Mouse (Mus musculus): ENCODE data around the gene Myo3b. TPM values are rescaled to one million over a fixed set of nuclear protein-coding genes. Genes with fewer than 3 reads are reported as not detected.

Myo3b gene
- polyA plus RNA-seq, 1 experiment from 2014 or later, result not detected

DNA sequence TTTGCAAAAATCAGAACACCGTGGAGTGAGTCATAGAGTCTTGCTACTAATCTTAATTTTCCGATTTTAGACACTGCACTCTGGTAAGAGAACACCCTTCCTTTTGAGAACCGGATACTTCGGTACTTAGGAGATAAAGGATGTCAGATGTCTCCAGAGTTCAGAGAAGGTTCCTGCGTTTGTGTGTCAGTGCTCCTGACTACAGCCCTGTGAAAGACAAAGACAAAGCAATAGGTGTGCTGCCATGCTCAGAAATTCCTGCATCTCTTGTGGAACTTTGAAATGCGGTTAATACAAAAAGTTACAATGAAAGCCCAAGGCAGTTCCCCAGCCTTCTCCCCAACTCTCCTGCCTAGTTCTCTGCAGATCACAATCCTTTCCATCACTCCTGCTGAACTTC lies 300.6 kb downstream of the Myo3b start:
- Histone ChIP-seq H3K4me1 (peaks cover 11% of the 10 kb centered on the region), H3K27ac (no peak overlapping the region), H3K4me3 (no peak overlapping the region), H3K27me3 (ENCODE audit: low read depth, poor library complexity, severe bottlenecking) (no peaks in the 10 kb centered on the region), H3K36me3 (no peaks in the 10 kb centered on the region), H3K9me3 (replicated peaks) (no peaks in the 10 kb centered on the region)
- DNase-seq (ENCODE audit: low spot score), result no peak
- 84% methylated on average over 6 of the region's 6 CpGs for WGBS

- no peak overlapping the region for H3K4me3 ChIP-seq
- 93% methylated on average over 8 of the region's 8 CpGs for WGBS
- no peak for DNase-seq (ENCODE audit: low spot score)
- no peaks in the 10 kb centered on the region for H3K27me3 ChIP-seq (ENCODE audit: low read depth, poor library complexity, severe bottlenecking)
- peaks cover 11% of the 10 kb centered on the region for H3K4me1 ChIP-seq
- no peaks in the 10 kb centered on the region for H3K36me3 ChIP-seq
- no peak overlapping the region for H3K27ac ChIP-seq
- H3K9me3 ChIP-seq (replicated peaks), result no peaks in the 10 kb centered on the region
Observed at GRCm38 (mm10) chr2:70340224-70340623, 301.3 kb downstream of the Myo3b start.

DNA sequence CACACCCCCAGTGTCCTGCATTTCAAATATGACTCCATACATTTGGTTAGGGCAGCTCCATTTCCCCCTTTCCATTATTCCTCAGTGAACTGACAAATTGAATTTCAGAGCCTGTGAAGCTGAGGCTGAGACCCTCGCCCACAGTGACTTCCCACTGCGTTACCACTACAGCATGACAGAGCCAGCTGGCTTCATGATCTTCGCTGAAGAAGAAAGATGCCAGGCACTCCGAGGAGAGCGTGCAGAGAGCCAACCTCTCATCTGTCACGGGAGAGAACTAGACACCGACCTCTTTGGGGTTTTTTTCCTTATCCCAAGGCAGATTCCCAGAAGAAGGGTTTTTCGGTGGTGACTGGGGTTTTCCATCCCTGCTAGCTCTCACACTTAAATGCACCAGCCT lies 306.2 kb downstream of the Myo3b start:
- no peaks in the 10 kb centered on the region for H3K36me3 ChIP-seq
- no peak for DNase-seq (ENCODE audit: low spot score)
- no peaks in the 10 kb centered on the region for H3K27me3 ChIP-seq (ENCODE audit: low read depth, poor library complexity, severe bottlenecking)
- no peak overlapping the region for H3K4me3 ChIP-seq
- no peak overlapping the region for H3K27ac ChIP-seq
- no peaks in the 10 kb centered on the region for H3K9me3 ChIP-seq (replicated peaks)
- WGBS, result 80% methylated on average over 8 of the region's 8 CpGs
- H3K4me1 ChIP-seq, result no peaks in the 10 kb centered on the region

DNA sequence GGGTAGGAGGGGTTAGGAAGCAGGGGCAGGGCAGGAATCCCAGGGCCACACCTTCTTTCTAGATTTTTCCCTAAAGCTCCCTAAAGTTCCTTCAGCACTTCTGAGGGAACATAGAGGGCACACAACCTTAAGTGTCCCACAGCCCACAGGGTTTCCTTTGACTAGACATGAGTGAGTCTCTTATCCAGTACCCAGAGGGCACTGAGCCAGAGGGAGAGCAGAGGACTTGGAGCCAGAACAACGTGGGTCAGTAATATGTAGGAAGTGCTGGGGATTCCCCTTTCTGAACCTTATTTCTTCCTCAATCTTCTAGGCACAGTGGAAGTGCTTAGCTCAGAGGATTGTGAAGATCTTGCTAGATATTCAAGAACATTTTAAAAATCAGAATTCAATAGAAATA lies 308.6 kb downstream of the Myo3b start:
- 47% methylated on average over 1 of the region's 1 CpGs for WGBS
- Histone ChIP-seq H3K36me3 (no peaks in the 10 kb centered on the region), H3K9me3 (replicated peaks) (no peaks in the 10 kb centered on the region), H3K27ac (no peak overlapping the region), H3K27me3 (ENCODE audit: low read depth, poor library complexity, severe bottlenecking) (no peaks in the 10 kb centered on the region), H3K4me1 (no peaks in the 10 kb centered on the region), H3K4me3 (no peak overlapping the region)
- no peak for DNase-seq (ENCODE audit: low spot score)

GRCm38 (mm10) chr2:70348793-70349553 lies 310.0 kb downstream of the Myo3b start:
- Histone ChIP-seq H3K36me3 (no peaks in the 10 kb centered on the region), H3K27me3 (ENCODE audit: low read depth, poor library complexity, severe bottlenecking) (no peaks in the 10 kb centered on the region), H3K4me1 (no peaks in the 10 kb centered on the region), H3K27ac (no peak overlapping the region), H3K9me3 (replicated peaks) (no peaks in the 10 kb centered on the region), H3K4me3 (no peak overlapping the region)
- DNase-seq (ENCODE audit: low spot score), result no peak
- 70% methylated on average over 11 of the region's 11 CpGs for WGBS

DNA sequence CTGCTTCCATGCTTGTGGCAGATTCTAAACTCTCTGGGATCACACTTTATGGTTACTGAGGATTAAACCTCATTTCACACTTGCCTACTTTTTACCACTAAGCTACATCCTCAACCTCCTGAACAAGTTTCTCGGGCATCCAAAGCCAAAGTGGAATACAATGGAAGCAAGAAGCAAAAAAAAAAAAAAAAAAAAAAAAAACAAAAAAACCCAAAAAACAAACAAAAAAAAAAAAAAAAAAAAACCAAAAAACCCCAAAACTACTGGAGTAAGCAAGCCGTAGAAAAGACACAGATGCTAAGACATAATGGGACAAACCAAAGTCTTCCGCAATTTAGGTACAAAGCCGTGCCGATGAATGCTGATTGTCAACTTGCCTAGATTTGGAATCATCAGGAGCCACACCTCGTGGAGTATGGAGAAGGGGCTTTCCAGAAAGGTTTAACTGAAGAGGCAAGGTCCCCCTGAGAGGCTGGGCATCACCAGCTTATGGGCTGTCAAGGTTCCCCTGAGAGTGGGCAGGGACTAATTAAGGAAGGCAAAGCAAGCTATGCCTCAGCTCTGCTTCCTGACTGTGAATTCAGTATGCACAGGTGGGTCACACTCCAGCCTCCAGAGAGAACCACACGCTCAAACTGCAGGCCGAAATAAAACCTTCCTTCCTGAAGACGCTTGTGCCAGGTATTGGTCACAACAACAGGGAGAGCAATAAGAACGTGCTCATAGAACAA lies 313.7 kb downstream of the Myo3b start:
- WGBS, result 83% methylated on average over 10 of the region's 10 CpGs
- no peak for DNase-seq (ENCODE audit: low spot score)
- no peaks in the 10 kb centered on the region for H3K36me3 ChIP-seq

GRCm38 (mm10) chr2:70354056-70354455 lies 315.1 kb downstream of the Myo3b start:
- no peak overlapping the region for H3K4me3 ChIP-seq
- H3K27ac ChIP-seq, result no peak overlapping the region
- H3K36me3 ChIP-seq, result no peaks in the 10 kb centered on the region
- H3K27me3 ChIP-seq (ENCODE audit: low read depth, poor library complexity, severe bottlenecking), result no peaks in the 10 kb centered on the region
- DNase-seq (ENCODE audit: low spot score), result no peak
- H3K4me1 ChIP-seq, result no peaks in the 10 kb centered on the region
- no peaks in the 10 kb centered on the region for H3K9me3 ChIP-seq (replicated peaks)
- 91% methylated on average over 4 of the region's 4 CpGs for WGBS

More for the DNA sequence above, 313.7 kb downstream of the Myo3b start:
- H3K27me3 ChIP-seq (ENCODE audit: low read depth, poor library complexity, severe bottlenecking), result no peaks in the 10 kb centered on the region
- H3K4me3 ChIP-seq, result no peak overlapping the region
- no peaks in the 10 kb centered on the region for H3K4me1 ChIP-seq
- H3K9me3 ChIP-seq (replicated peaks), result no peaks in the 10 kb centered on the region
- H3K27ac ChIP-seq, result no peak overlapping the region

DNA sequence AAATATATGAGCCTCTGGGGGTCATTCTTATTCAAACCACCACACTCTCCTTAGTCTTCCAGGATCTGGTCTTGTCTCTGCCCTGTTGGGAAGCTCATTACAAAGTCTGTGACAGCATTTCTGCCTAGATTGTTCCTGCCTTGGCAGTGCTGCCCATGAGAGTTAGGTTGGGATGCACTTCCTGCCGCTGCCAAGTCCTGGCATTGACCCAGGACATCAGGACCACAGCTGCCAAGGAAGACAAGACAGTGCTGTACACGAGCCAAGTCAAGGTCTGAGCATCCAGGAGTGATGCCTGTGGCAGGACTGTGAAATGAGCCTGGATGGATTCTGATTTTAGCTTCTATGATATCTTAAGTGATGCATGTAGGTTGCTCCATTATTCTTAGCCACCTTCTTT lies 316.1 kb downstream of the Myo3b start:
- H3K27me3 ChIP-seq (ENCODE audit: low read depth, poor library complexity, severe bottlenecking), result no peaks in the 10 kb centered on the region
- WGBS, result 96% methylated on average over 2 of the region's 2 CpGs
- DNase-seq (ENCODE audit: low spot score), result no peak
- no peak overlapping the region for H3K4me3 ChIP-seq
- H3K9me3 ChIP-seq (replicated peaks), result no peaks in the 10 kb centered on the region
- no peaks in the 10 kb centered on the region for H3K4me1 ChIP-seq
- H3K27ac ChIP-seq, result no peak overlapping the region
- no peaks in the 10 kb centered on the region for H3K36me3 ChIP-seq

GRCm38 (mm10) chr2:70369421-70369820 lies 330.5 kb downstream of the Myo3b start:
- no peak overlapping the region for H3K4me3 ChIP-seq
- H3K27me3 ChIP-seq (ENCODE audit: low read depth, poor library complexity, severe bottlenecking), result no peaks in the 10 kb centered on the region
- WGBS, result 86% methylated on average over 6 of the region's 6 CpGs
- no peak overlapping the region for H3K27ac ChIP-seq
- no peak for DNase-seq (ENCODE audit: low spot score)
- H3K36me3 ChIP-seq, result no peaks in the 10 kb centered on the region
- no peaks in the 10 kb centered on the region for H3K9me3 ChIP-seq (replicated peaks)
- H3K4me1 ChIP-seq, result peaks cover 8% of the 10 kb centered on the region; the same call in 1 of the 2 replicates

GRCm38 (mm10) chr2:70379341-70379740 lies 340.4 kb downstream of the Myo3b start:
- Histone ChIP-seq H3K36me3 (no peaks in the 10 kb centered on the region), H3K4me1 (peaks cover 5% of the 10 kb centered on the region; the same call in 1 of the 2 replicates), H3K4me3 (no peak overlapping the region), H3K27me3 (ENCODE audit: low read depth, poor library complexity, severe bottlenecking) (no peaks in the 10 kb centered on the region), H3K9me3 (replicated peaks) (no peaks in the 10 kb centered on the region), H3K27ac (no peak overlapping the region)
- WGBS, result 52% methylated on average over 6 of the region's 6 CpGs
- DNase-seq (ENCODE audit: low spot score), result no peak

GRCm38 (mm10) chr2:70379939-70380338 lies 341.0 kb downstream of the Myo3b start:
- Histone ChIP-seq H3K27me3 (ENCODE audit: low read depth, poor library complexity, severe bottlenecking) (no peaks in the 10 kb centered on the region), H3K9me3 (replicated peaks) (no peaks in the 10 kb centered on the region), H3K4me3 (no peak overlapping the region), H3K4me1 (peaks cover 5% of the 10 kb centered on the region; the same call in 1 of the 2 replicates), H3K36me3 (no peaks in the 10 kb centered on the region), H3K27ac (no peak overlapping the region)
- no peak for DNase-seq (ENCODE audit: low spot score)
- WGBS, result 23% methylated on average over 6 of the region's 6 CpGs

DNA sequence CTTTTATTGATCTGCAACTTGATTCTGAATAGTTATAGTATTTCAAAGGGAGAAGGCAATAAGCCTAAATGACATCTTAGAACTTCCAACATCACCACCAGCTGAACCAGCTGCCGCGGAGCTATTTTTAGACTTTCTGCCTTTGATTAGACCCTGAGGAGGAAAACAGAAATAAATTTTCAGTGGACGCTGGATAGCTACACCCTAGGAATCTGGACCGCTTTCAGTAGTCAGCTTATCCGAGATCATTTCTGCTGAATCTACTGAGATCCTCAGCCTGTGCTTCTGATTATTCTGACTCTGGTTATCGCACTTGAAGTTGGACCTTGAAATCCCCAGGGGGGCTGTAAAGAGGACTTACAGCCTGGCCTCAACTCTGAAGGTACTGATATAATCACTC lies 349.7 kb downstream of the Myo3b start:
- Histone ChIP-seq H3K36me3 (no peaks in the 10 kb centered on the region), H3K27ac (no peak overlapping the region), H3K4me3 (no peak overlapping the region), H3K9me3 (replicated peaks) (no peaks in the 10 kb centered on the region), H3K4me1 (peaks cover 24% of the 10 kb centered on the region), H3K27me3 (ENCODE audit: low read depth, poor library complexity, severe bottlenecking) (no peaks in the 10 kb centered on the region)
- no peak for DNase-seq (ENCODE audit: low spot score)
- WGBS, result 40% methylated on average over 6 of the region's 6 CpGs

DNA sequence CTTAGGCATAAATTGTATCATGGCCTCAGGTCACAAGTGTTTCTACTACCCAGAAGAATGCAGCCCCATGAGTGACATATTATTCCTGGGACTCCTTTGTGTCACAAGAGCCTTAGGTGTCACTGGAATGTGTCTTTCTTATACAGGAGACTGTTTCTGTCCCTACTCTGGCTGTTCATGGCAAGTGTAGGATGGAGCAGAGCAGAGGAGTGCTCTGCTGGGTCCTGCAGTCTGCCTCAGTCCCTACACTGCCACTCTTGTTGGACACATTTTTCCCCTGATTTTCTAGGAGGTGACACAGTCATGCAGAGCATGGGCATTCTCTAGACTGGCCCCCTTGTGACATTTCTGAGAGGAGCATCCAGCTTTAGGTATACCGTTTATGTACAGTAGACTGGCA lies 350.2 kb downstream of the Myo3b start:
- peaks cover 24% of the 10 kb centered on the region for H3K4me1 ChIP-seq
- no peaks in the 10 kb centered on the region for H3K27me3 ChIP-seq (ENCODE audit: low read depth, poor library complexity, severe bottlenecking)
- H3K36me3 ChIP-seq, result no peaks in the 10 kb centered on the region
- no peaks in the 10 kb centered on the region for H3K9me3 ChIP-seq (replicated peaks)
- no peak overlapping the region for H3K27ac ChIP-seq
- no peak overlapping the region for H3K4me3 ChIP-seq
- no peak for DNase-seq (ENCODE audit: low spot score)
- WGBS, result 96% methylated on average over 1 of the region's 1 CpGs

All from limb, embryonic 10.5 days (tissue).